Mouse (Mus musculus) kidney, embryonic 16.5 days (tissue): ENCODE data around the gene Lrrc27. TPM values are rescaled to one million over a fixed set of nuclear protein-coding genes. Genes with fewer than 3 reads are reported as not detected.

ENCODE experiments used
- ATAC-seq: fragments of 200-750 bp; cut with Nextera tagmentation; 2 replicates; pipeline ENCODE4 v1.8.0; 2017; ENCODE audit warnings: moderate TSS enrichment; ENCODE audit not compliant: low FRiP score, low TSS enrichment
- H3K27ac ChIP-seq: fragments of 300-500 bp; sonication (generic); 2 replicates; pipeline ENCODE4 v1.5.1; 2014; ENCODE audit warnings: low read length
- H3K27me3 ChIP-seq: fragments of 300-500 bp; sonication (generic); 2 replicates; pipeline ENCODE4 v1.6.1; 2014; ENCODE audit warnings: low read length, control low read depth, mixed read lengths; ENCODE audit not compliant: insufficient read depth
- H3K36me3 ChIP-seq: fragments of 300-500 bp; sonication (generic); 2 replicates; pipeline ENCODE4 v1.6.1; 2014; ENCODE audit warnings: low read length, control low read depth, mixed read lengths; ENCODE audit not compliant: insufficient read depth
- H3K4me1 ChIP-seq: fragments of 300-500 bp; sonication (generic); 2 replicates; pipeline ENCODE4 v1.6.1; 2014; ENCODE audit warnings: low read length, control low read depth, mixed read lengths; ENCODE audit not compliant: insufficient read depth
- H3K4me2 ChIP-seq: fragments of 300-500 bp; sonication (generic); replicated peaks from 2 replicates; pipeline ENCODE4 v1.6.1; 2014; ENCODE audit warnings: low read depth, low read length
- H3K4me3 ChIP-seq: fragments of 300-500 bp; sonication (generic); 2 replicates; pipeline ENCODE4 v1.5.1; 2014; ENCODE audit warnings: mild to moderate bottlenecking, low read length
- H3K9ac ChIP-seq: fragments of 300-500 bp; sonication (generic); replicated peaks from 2 replicates; pipeline ENCODE4 v1.6.1; 2014; ENCODE audit warnings: low read length
- H3K9me3 ChIP-seq: fragments of 300-500 bp; sonication (generic); 2 replicates; pipeline ENCODE4 v1.6.1; 2016; ENCODE audit warnings: low read length, control low read depth
- WGBS: fragments of 180-500 bp; shearing (Covaris S2); extraction: QIAGEN DNeasy Blood & Tissue Kit; methylation state at CpG from one replicate; pipeline ENCODE4 v1.1.7; 2014; 5-methylcytosine and 5-hydroxymethylcytosine counted together
- polyA plus RNA-seq: library from polyadenylated mRNA; unstranded; fragments of >200 nt; fragmentation: Nextera tagmentation; extraction: Ambion mirVana; gene quantifications from 2 replicates; pipeline ENCODE4 v1.2.1, GENCODE M21; 2015

Gene Lrrc27
- polyA plus RNA-seq, 1 experiment from 2014 or later: 3.3 TPM

DNA sequence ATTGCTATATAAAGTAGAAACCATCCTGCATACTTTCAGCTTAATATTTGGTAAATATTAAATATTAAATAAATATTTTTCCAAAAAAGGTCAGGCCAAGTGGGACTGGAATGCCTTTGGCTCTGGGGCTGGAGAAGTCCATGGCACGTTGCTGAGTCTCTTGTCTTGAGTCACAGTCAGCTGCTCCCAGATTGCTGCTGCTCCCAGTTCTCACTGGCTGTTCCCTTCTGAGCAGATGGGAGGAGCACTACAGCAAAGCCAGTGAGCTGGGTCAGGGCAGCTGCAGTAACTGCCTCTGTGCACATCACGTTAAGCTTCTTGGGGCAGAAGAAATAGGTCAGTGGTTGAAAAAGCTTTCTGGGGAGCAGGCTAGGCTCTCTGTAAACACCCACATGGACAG lies 7.5 kb downstream of the Lrrc27 start:
- H3K27me3 ChIP-seq: no peaks in the 10 kb centered on the region
- WGBS: 24% methylated on average over 2 of the region's 2 CpGs
- no peaks in the 10 kb centered on the region for H3K36me3 ChIP-seq
- ATAC-seq: no peak
- H3K9ac ChIP-seq: no peak overlapping the region
- H3K4me2 ChIP-seq: no peak overlapping the region
- H3K4me3 ChIP-seq: no peak overlapping the region
- peaks cover 17% of the 10 kb centered on the region for H3K4me1 ChIP-seq
- no peak overlapping the region for H3K27ac ChIP-seq
- H3K9me3 ChIP-seq: no peaks in the 10 kb centered on the region

DNA sequence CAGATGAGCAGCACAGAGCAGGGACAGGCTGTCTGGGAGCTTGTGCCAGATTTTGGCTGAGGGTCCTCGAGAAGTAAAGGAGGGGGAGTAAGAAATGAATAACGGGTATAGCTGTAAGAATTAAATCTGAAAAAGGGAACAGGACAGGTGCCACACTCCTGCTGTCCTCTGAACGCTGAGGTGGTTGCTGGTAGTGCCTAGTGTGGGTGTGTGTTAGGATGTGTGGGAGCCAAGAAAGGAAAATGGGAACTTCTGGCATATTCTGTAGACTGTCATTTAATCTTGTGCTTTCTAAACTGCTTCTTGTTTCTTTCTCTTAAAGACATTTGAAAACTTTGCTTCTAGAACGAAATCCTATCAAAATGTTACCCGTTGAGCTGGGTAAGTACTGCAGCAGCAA lies 8.3 kb downstream of the Lrrc27 start:
- no peak overlapping the region for H3K27ac ChIP-seq
- no peaks in the 10 kb centered on the region for H3K27me3 ChIP-seq
- H3K4me3 ChIP-seq: no peak overlapping the region
- H3K36me3 ChIP-seq: no peaks in the 10 kb centered on the region
- no peak overlapping the region for H3K9ac ChIP-seq
- WGBS: 74% methylated on average over 5 of the region's 5 CpGs
- H3K9me3 ChIP-seq: no peaks in the 10 kb centered on the region
- ATAC-seq: no peak
- peaks cover 18% of the 10 kb centered on the region for H3K4me1 ChIP-seq
- H3K4me2 ChIP-seq: no peak overlapping the region

DNA sequence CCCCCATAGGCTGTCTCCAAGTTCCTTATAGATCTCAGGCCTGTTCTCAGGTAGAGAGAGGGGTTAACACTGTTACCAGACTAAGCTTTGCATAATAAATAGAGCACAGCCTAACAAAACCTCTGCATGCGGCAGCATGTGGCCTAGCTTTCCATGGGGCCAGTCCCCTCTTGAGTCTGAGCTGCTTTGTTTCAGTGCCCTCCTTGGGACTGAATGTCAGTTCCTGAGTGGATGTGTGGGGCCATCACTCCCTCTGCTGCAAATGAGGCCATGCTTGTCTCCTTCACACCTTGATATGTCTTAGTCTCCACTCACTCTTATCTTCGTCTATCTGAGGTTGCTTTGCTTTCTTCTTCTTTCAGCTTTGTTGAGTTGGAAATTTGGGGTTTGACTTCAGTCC lies 9.1 kb downstream of the Lrrc27 start:
- peaks cover 18% of the 10 kb centered on the region for H3K4me1 ChIP-seq

DNA sequence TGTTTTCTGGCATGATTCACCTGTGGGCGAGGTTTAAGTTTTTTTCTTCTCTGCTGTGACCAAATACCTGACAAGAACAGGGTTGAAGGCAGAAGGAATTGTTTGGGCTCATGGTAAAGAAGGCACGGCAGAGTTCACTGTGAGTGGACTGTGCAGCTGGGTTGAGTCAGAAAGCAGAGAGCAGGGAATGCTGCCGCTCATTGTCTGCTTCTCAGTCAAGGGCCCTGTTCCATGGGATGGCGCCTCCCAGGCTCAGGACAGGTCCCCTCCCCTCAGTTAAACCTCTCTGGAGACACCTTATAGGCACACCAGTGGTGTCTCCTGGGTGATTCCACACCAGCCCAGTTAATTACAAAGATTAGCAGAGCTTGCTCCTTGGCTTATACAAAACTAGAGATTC lies 9.6 kb downstream of the Lrrc27 start:
- H3K9me3 ChIP-seq: no peaks in the 10 kb centered on the region
- WGBS: 86% methylated on average over 4 of the region's 4 CpGs
- H3K36me3 ChIP-seq: no peaks in the 10 kb centered on the region
- H3K27me3 ChIP-seq: no peaks in the 10 kb centered on the region
- H3K4me1 ChIP-seq: peaks cover 18% of the 10 kb centered on the region
- H3K9ac ChIP-seq: no peak overlapping the region
- no peak overlapping the region for H3K4me2 ChIP-seq
- no peak overlapping the region for H3K27ac ChIP-seq
- H3K4me3 ChIP-seq: no peak overlapping the region
- ATAC-seq: no peak

More for the DNA sequence above, 9.1 kb downstream of the Lrrc27 start:
- WGBS: 90% methylated on average over 2 of the region's 2 CpGs
- H3K4me3 ChIP-seq: no peak overlapping the region
- H3K36me3 ChIP-seq: no peaks in the 10 kb centered on the region
- no peaks in the 10 kb centered on the region for H3K9me3 ChIP-seq
- no peak overlapping the region for H3K4me2 ChIP-seq
- no peak overlapping the region for H3K27ac ChIP-seq
- H3K9ac ChIP-seq: no peak overlapping the region
- no peak for ATAC-seq
- no peaks in the 10 kb centered on the region for H3K27me3 ChIP-seq

DNA sequence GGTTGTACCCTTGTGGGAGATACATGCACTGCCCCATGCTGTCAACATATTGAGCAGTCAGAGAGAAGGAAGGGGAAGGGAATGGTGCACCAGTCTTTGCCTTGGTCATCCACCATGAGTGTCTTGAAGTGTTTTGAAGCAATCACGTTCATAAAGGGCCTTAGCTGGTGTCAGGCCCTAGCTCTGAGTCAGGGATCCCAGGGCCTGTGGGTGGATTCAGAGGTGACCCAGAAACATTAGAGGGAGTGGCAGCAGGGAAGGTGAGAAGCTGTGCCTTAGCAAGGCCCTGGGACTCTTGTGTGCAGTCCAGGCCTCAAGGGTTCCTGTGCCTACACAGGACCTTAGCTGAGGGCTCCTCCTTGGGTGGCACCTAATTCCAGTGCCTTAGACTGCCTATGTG lies 11.3 kb downstream of the Lrrc27 start:
- no peak overlapping the region for H3K27ac ChIP-seq

DNA sequence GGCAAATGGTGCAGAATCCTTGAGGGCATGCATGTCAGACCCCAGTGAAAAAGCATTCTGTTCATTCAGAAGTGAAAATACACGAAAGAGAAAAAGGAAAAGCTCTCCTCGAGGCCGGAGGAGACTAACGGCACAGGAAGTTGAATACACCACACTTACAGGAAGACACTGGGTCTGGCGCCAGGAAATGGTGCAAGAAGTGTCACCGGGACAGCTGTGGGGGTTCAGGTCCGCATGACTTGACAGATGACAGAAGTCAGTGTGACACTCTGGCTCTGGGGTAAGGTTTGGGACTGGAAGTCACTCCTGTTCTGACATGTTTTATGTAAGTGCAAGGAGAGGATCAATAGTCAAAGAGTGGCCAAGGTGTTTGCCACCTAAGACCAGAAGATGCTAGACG lies 11.9 kb downstream of the Lrrc27 start:
- Histone ChIP-seq H3K9me3 (no peaks in the 10 kb centered on the region), H3K27me3 (no peaks in the 10 kb centered on the region), H3K4me3 (no peak overlapping the region), H3K4me1 (peaks cover 10% of the 10 kb centered on the region), H3K27ac (no peak overlapping the region), H3K4me2 (no peak overlapping the region), H3K9ac (no peak overlapping the region; the same call in 1 of the 2 replicates), H3K36me3 (no peaks in the 10 kb centered on the region)
- WGBS: 49% methylated on average over 8 of the region's 8 CpGs
- ATAC-seq: no peak

More for the DNA sequence above, 11.3 kb downstream of the Lrrc27 start:
- no peak for ATAC-seq
- no peak overlapping the region for H3K9ac ChIP-seq
- no peak overlapping the region for H3K4me2 ChIP-seq
- no peak overlapping the region for H3K4me3 ChIP-seq
- H3K36me3 ChIP-seq: no peaks in the 10 kb centered on the region
- peaks cover 15% of the 10 kb centered on the region for H3K4me1 ChIP-seq
- 83% methylated on average over 1 of the region's 1 CpGs for WGBS
- no peaks in the 10 kb centered on the region for H3K27me3 ChIP-seq
- no peaks in the 10 kb centered on the region for H3K9me3 ChIP-seq

DNA sequence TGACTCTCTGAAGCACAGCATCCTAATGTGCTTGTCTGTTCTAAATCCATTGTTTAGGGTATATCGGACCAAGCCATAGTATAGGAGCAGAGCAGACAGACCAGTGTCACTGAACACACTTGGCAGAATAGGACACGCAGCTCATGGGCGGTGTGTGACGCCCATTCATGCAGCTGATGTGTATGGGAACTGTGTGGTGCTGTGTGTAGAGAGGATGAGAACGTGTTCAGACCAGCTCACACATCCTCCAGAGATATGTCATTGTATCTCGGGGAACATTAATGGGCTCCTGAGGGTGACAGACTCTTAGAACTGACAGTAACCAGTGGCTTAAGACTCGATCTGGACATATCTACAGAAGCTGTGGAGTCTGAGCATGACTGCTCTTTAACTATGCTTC lies 13.6 kb downstream of the Lrrc27 start:
- Histone ChIP-seq H3K4me2 (no peak overlapping the region), H3K9ac (no peak overlapping the region), H3K9me3 (no peaks in the 10 kb centered on the region), H3K27me3 (no peaks in the 10 kb centered on the region), H3K36me3 (no peaks in the 10 kb centered on the region), H3K4me1 (peaks cover 10% of the 10 kb centered on the region), H3K27ac (no peak overlapping the region), H3K4me3 (no peak overlapping the region)
- 88% methylated on average over 7 of the region's 7 CpGs for WGBS
- ATAC-seq: no peak

DNA sequence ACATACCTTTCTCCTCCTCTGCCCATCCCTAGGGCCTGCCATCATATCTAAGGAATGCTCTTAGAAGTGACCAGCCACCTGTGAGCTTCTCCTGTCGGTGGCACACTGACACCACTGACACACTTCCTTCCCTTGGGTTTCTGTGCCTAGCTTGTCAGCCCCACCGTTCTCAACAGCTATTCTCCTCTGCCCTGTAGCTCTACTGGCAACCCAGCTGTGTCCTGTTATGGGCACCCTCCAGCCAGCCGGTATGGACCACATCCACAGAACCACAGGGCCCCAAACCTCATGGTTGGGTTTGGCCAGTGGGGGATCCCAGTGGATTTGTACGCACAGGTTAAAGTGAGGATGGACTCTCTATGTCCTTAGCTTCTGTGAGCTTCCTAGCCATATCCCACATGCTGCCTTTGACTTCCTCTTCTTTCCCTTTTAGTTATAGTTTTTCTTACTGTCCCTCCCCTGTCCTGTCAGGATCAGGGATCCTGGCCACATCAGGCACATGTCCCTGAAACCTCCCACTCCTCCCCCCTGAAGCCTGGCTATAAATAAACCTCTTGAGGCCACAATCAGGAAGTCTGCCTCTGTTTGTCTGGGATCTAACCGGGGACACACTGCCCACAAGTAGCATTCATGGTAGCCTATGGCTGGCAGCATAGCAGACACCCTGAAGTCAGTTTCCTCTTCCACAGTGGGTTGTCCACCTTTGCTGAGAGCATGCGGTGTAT lies 15.8 kb downstream of the Lrrc27 start:
- WGBS: 63% methylated on average over 6 of the region's 6 CpGs
- Histone ChIP-seq H3K4me3 (no peak overlapping the region), H3K4me1 (peaks cover 11% of the 10 kb centered on the region), H3K4me2 (no peak overlapping the region), H3K36me3 (no peaks in the 10 kb centered on the region), H3K27me3 (no peaks in the 10 kb centered on the region), H3K9me3 (no peaks in the 10 kb centered on the region), H3K27ac (no peak overlapping the region), H3K9ac (no peak overlapping the region)
- no peak for ATAC-seq

DNA sequence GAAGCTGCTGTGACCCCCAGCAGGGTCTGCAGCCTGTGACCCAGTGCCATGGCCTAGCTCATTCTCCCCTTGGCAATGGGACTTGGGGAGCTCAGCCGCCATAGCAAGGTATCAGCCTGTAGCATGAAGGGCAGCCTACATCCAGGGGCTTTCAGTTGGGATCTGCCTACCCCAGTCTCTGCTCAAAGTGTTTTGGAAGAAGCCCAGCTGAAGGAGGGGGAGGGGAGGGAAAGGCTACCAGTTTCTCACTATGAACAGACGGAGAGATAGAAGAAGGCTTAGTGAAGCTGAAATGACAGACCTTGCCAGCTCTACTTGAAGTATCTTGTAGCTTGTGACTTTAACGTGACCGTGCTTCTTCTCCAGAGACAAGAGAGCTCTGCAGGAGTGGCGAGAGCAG lies 17.0 kb downstream of the Lrrc27 start:
- Histone ChIP-seq H3K27me3 (no peaks in the 10 kb centered on the region), H3K4me2 (no peak overlapping the region), H3K4me3 (no peak overlapping the region), H3K27ac (no peak overlapping the region), H3K36me3 (no peaks in the 10 kb centered on the region), H3K9me3 (no peaks in the 10 kb centered on the region), H3K9ac (no peak overlapping the region), H3K4me1 (peaks cover 22% of the 10 kb centered on the region)
- WGBS: 88% methylated on average over 5 of the region's 5 CpGs
- ATAC-seq: no peak

DNA sequence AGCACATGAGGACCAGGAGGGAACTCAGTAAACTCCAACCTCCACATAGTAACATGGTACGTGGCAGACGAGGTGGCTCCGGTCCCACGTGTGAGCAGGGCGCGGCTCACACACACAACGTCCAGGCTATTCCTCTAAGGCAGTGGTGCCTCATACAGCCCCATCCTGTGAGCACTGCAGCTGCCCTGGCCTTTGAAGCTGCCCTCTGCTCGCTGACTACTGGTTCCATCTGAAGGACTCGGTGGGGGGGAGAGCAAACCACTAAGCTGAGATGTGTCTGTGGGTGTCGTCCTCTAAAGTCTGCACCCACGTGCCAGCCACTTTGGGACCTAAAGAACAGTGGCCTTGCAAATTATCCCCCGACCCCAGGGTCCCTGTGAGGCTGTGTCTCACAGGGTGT lies 17.5 kb downstream of the Lrrc27 start:
- H3K4me3 ChIP-seq: no peak overlapping the region
- no peak for ATAC-seq
- H3K27ac ChIP-seq: no peak overlapping the region
- H3K4me2 ChIP-seq: no peak overlapping the region
- H3K4me1 ChIP-seq: peaks cover 19% of the 10 kb centered on the region
- H3K36me3 ChIP-seq: no peaks in the 10 kb centered on the region
- WGBS: 68% methylated on average over 12 of the region's 12 CpGs
- no peak overlapping the region for H3K9ac ChIP-seq
- H3K27me3 ChIP-seq: no peaks in the 10 kb centered on the region
- no peaks in the 10 kb centered on the region for H3K9me3 ChIP-seq
